Mouse (Mus musculus) urinary bladder, postnatal 4 days (tissue): ENCODE data around the gene Shisa5.

Source experiments
- DNase-seq, 2 experiments: peaks; one replicate each; pipeline ENCODE4 v3.0.0; 2021 to 2022; ENCODE audit warnings: low spot score in 2 of 2

Gene Shisa5

GRCm38 (mm10) chr9:109022866-109023685 is 15.3 kb upstream of the Shisa5 start:
- DNase-seq, result peak; percentile 13 to 47

GRCm38 (mm10) chr9:109027521-109027920 is 10.8 kb upstream of the Shisa5 start:
- no peak for DNase-seq

GRCm38 (mm10) chr9:109028421-109028820 is 9.9 kb upstream of the Shisa5 start:
- DNase-seq, result peak in 1 of 2 experiments; percentile 50

GRCm38 (mm10) chr9:109028919-109029318 is 9.4 kb upstream of the Shisa5 start:
- peak in 1 of 2 experiments; percentile 53 for DNase-seq

GRCm38 (mm10) chr9:109030312-109030711 is 8.1 kb upstream of the Shisa5 start:
- peak in 1 of 2 experiments; percentile 53 for DNase-seq

GRCm38 (mm10) chr9:109031001-109031400 is 7.4 kb upstream of the Shisa5 start:
- DNase-seq, result peak in 1 of 2 experiments; percentile 50

GRCm38 (mm10) chr9:109031686-109032085 is 6.7 kb upstream of the Shisa5 start:
- DNase-seq, result peak in 1 of 2 experiments; percentile 48

GRCm38 (mm10) chr9:109032435-109032834 is 5.9 kb upstream of the Shisa5 start:
- DNase-seq, result no peak

- peak in 1 of 2 experiments; percentile 60 for DNase-seq
Observed at GRCm38 (mm10) chr9:109038901-109039364, 568 bp downstream of the Shisa5 start.

- DNase-seq, result peak in 1 of 2 experiments; percentile 50
Observed at GRCm38 (mm10) chr9:109039681-109040080, 1.3 kb downstream of the Shisa5 start.

GRCm38 (mm10) chr9:109040216-109040615 is 1.9 kb downstream of the Shisa5 start:
- DNase-seq, result peak in 1 of 2 experiments; percentile 16

- DNase-seq, result peak in 1 of 2 experiments; percentile 53
Observed at GRCm38 (mm10) chr9:109040906-109041305, 2.5 kb downstream of the Shisa5 start.

- DNase-seq, result peak in 1 of 2 experiments; percentile 35
Observed at GRCm38 (mm10) chr9:109041351-109041750, 3.0 kb downstream of the Shisa5 start.

GRCm38 (mm10) chr9:109046306-109046705 is 7.9 kb downstream of the Shisa5 start:
- peak in 1 of 2 experiments; percentile 64 for DNase-seq

- DNase-seq, result no peak
Observed at GRCm38 (mm10) chr9:109049316-109049715, 11.0 kb downstream of the Shisa5 start.

GRCm38 (mm10) chr9:109049996-109050673 is 11.8 kb downstream of the Shisa5 start:
- peak; percentile 9 to 34 for DNase-seq

GRCm38 (mm10) chr9:109050674-109050997 is 12.3 kb downstream of the Shisa5 start:
- DNase-seq, result peak in 1 of 2 experiments; percentile 11

GRCm38 (mm10) chr9:109051011-109051501 is 12.7 kb downstream of the Shisa5 start:
- DNase-seq, result peak; percentile 15 to 55

GRCm38 (mm10) chr9:109051651-109052489 is 13.5 kb downstream of the Shisa5 start:
- DNase-seq, result peak; percentile 12 to 39

- DNase-seq, result peak; percentile 14 to 52
Observed at GRCm38 (mm10) chr9:109052490-109053260, 14.3 kb downstream of the Shisa5 start.

GRCm38 (mm10) chr9:109053366-109053765 is 15.0 kb downstream of the Shisa5 start:
- DNase-seq, result peak; percentile 9 to 33
